Mouse (Mus musculus) colon, adult 2 months (tissue): ENCODE results near the gene Scgb1b10. TPM values are rescaled to one million over a fixed set of nuclear protein-coding genes. Genes with fewer than 3 reads are reported as not detected.

Experiments
- polyA plus RNA-seq: library from polyadenylated mRNA; depleted of rRNA; stranded (reverse); fragments of >200 nt; gene quantifications from 2 replicates; pipeline ENCODE4 v1.2.3, GENCODE M21; 2012; rRNA removed

Scgb1b10 gene
- not detected in 2 replicates for polyA plus RNA-seq

GRCm38 (mm10) chr7:32100553-32100952 is at the start of gene Scgb1b10:
TSS of gene Scgb1b10 (plus strand) at chr7:32100853.

Other genes starting within 250 kb of the Scgb1b10 start
- gene Scgb2b11, start 110.3 kb downstream of the Scgb1b10 start, polyA plus RNA-seq = not detected in 2 replicates
- not detected in 2 replicates for gene Scgb1b11, start 122.0 kb downstream of the Scgb1b10 start, polyA plus RNA-seq
- gene Scgb2b12, start 226.4 kb downstream of the Scgb1b10 start, polyA plus RNA-seq = not detected in 2 replicates
- gene Scgb1b12, start 233.3 kb downstream of the Scgb1b10 start, polyA plus RNA-seq = not detected in 2 replicates